Mouse (Mus musculus): ENCODE measurements around the gene Etv6. TPM values are rescaled to one million over a fixed set of nuclear protein-coding genes. Genes with fewer than 3 reads are reported as not detected.

Gene Etv6
- polyA plus RNA-seq, 1 experiment from 2014 or later: 3.5 TPM

- DNase-seq (no peak), ATAC-seq (ENCODE audit: low read depth) (peak; percentile 56)
- Histone ChIP-seq H3K27me3 (no peaks in the 10 kb centered on the region), H3K36me3 (no peaks in the 10 kb centered on the region), H3K4me1 (replicated peaks) (peaks cover 48% of the 10 kb centered on the region), H3K9ac (no peak overlapping the region), H3K4me3 (replicated peaks) (no peak overlapping the region), H3K4me2 (no peak overlapping the region), H3K27ac (peak overlapping the region; percentile 50), H3K9me3 (replicated peaks) (no peaks in the 10 kb centered on the region)
- WGBS (ENCODE audit: insufficient replicate concordance): 27% methylated on average over 15 of the region's 15 CpGs
Measured at GRCm38 (mm10) chr6:134144231-134145130, 109.0 kb downstream of the Etv6 start.

- Histone ChIP-seq H3K4me3 (replicated peaks) (no peak overlapping the region), H3K9ac (no peak overlapping the region), H3K4me2 (no peak overlapping the region), H3K27me3 (no peaks in the 10 kb centered on the region), H3K27ac (no peak overlapping the region), H3K9me3 (replicated peaks) (no peaks in the 10 kb centered on the region), H3K4me1 (replicated peaks) (peaks cover 52% of the 10 kb centered on the region), H3K36me3 (no peaks in the 10 kb centered on the region)
- 62% methylated on average over 22 of the region's 22 CpGs for WGBS (ENCODE audit: insufficient replicate concordance)
- no peak for DNase-seq
- ATAC-seq (ENCODE audit: low read depth): 0 out of 2 replicates have a peak, but pooled peaks have one; percentile 8
Measured at GRCm38 (mm10) chr6:134147596-134148442, 112.3 kb downstream of the Etv6 start.

GRCm38 (mm10) chr6:134148443-134148942 is 113.0 kb downstream of the Etv6 start:
- WGBS (ENCODE audit: insufficient replicate concordance): 77% methylated on average over 7 of the region's 7 CpGs

GRCm38 (mm10) chr6:134149606-134150005 is 114.1 kb downstream of the Etv6 start:
- ATAC-seq (ENCODE audit: low read depth) (no peak), DNase-seq (no peak)
- 85% methylated on average over 7 of the region's 7 CpGs for WGBS (ENCODE audit: insufficient replicate concordance)

More at GRCm38 (mm10) chr6:134148443-134148942, 113.0 kb downstream of the Etv6 start:
- no peaks in the 10 kb centered on the region for H3K27me3 ChIP-seq
- ATAC-seq (ENCODE audit: low read depth) (no peak), DNase-seq (no peak)
- no peak overlapping the region for H3K27ac ChIP-seq
- no peaks in the 10 kb centered on the region for H3K9me3 ChIP-seq (replicated peaks)
- no peak overlapping the region for H3K9ac ChIP-seq
- no peak overlapping the region for H3K4me3 ChIP-seq (replicated peaks)
- no peaks in the 10 kb centered on the region for H3K36me3 ChIP-seq
- peaks cover 51% of the 10 kb centered on the region for H3K4me1 ChIP-seq (replicated peaks)
- no peak overlapping the region for H3K4me2 ChIP-seq

GRCm38 (mm10) chr6:134151022-134151680 is 115.7 kb downstream of the Etv6 start:
- Histone ChIP-seq H3K4me3 (replicated peaks) (no peak overlapping the region), H3K27ac (no peak overlapping the region), H3K36me3 (no peaks in the 10 kb centered on the region), H3K4me2 (no peak overlapping the region), H3K9me3 (replicated peaks) (no peaks in the 10 kb centered on the region), H3K4me1 (replicated peaks) (peaks cover 46% of the 10 kb centered on the region), H3K27me3 (no peaks in the 10 kb centered on the region), H3K9ac (no peak overlapping the region)
- 59% methylated on average over 15 of the region's 15 CpGs for WGBS (ENCODE audit: insufficient replicate concordance)
- DNase-seq (no peak), ATAC-seq (ENCODE audit: low read depth) (no peak)

More at GRCm38 (mm10) chr6:134149606-134150005, 114.1 kb downstream of the Etv6 start:
- Histone ChIP-seq H3K4me3 (replicated peaks) (no peak overlapping the region), H3K36me3 (no peaks in the 10 kb centered on the region), H3K9ac (no peak overlapping the region), H3K4me2 (no peak overlapping the region), H3K4me1 (replicated peaks) (peaks cover 41% of the 10 kb centered on the region), H3K9me3 (replicated peaks) (no peaks in the 10 kb centered on the region), H3K27ac (no peak overlapping the region), H3K27me3 (no peaks in the 10 kb centered on the region)

GRCm38 (mm10) chr6:134151853-134152505 is 116.5 kb downstream of the Etv6 start:
- Histone ChIP-seq H3K4me3 (replicated peaks) (no peak overlapping the region), H3K27me3 (no peaks in the 10 kb centered on the region), H3K9me3 (replicated peaks) (no peaks in the 10 kb centered on the region), H3K4me1 (replicated peaks) (peaks cover 53% of the 10 kb centered on the region), H3K9ac (no peak overlapping the region), H3K4me2 (no peak overlapping the region), H3K27ac (no peak overlapping the region), H3K36me3 (no peaks in the 10 kb centered on the region)
- ATAC-seq (ENCODE audit: low read depth): no peak
- DNase-seq: no peak
- WGBS (ENCODE audit: insufficient replicate concordance): 45% methylated on average over 9 of the region's 9 CpGs

GRCm38 (mm10) chr6:134152539-134152938 is 117.0 kb downstream of the Etv6 start:
- 57% methylated on average over 6 of the region's 6 CpGs for WGBS (ENCODE audit: insufficient replicate concordance)
- Histone ChIP-seq H3K36me3 (no peaks in the 10 kb centered on the region), H3K9me3 (replicated peaks) (no peaks in the 10 kb centered on the region), H3K4me3 (replicated peaks) (no peak overlapping the region), H3K27ac (no peak overlapping the region), H3K9ac (no peak overlapping the region), H3K4me2 (no peak overlapping the region), H3K27me3 (no peaks in the 10 kb centered on the region), H3K4me1 (replicated peaks) (peaks cover 56% of the 10 kb centered on the region)
- ATAC-seq (ENCODE audit: low read depth): 0 out of 2 replicates have a peak, but pooled peaks have one; percentile 15
- DNase-seq: no peak

GRCm38 (mm10) chr6:134154746-134155145 is 119.2 kb downstream of the Etv6 start:
- no peaks in the 10 kb centered on the region for H3K36me3 ChIP-seq
- no peak overlapping the region for H3K27ac ChIP-seq
- DNase-seq: no peak
- no peaks in the 10 kb centered on the region for H3K9me3 ChIP-seq (replicated peaks)
- 80% methylated on average over 8 of the region's 8 CpGs for WGBS (ENCODE audit: insufficient replicate concordance)
- no peak overlapping the region for H3K4me2 ChIP-seq
- no peak overlapping the region for H3K9ac ChIP-seq
- H3K4me3 ChIP-seq (replicated peaks): no peak overlapping the region
- ATAC-seq (ENCODE audit: low read depth): no peak
- H3K27me3 ChIP-seq: no peaks in the 10 kb centered on the region
- H3K4me1 ChIP-seq (replicated peaks): peaks cover 46% of the 10 kb centered on the region

- Histone ChIP-seq H3K4me2 (no peak overlapping the region), H3K4me1 (replicated peaks) (peaks cover 44% of the 10 kb centered on the region), H3K27ac (no peak overlapping the region), H3K36me3 (no peaks in the 10 kb centered on the region), H3K27me3 (no peaks in the 10 kb centered on the region), H3K9me3 (replicated peaks) (no peaks in the 10 kb centered on the region), H3K9ac (no peak overlapping the region), H3K4me3 (replicated peaks) (no peak overlapping the region)
- no peak for DNase-seq
- no peak for ATAC-seq (ENCODE audit: low read depth)
- WGBS (ENCODE audit: insufficient replicate concordance): 46% methylated on average over 8 of the region's 8 CpGs
Measured at GRCm38 (mm10) chr6:134155900-134156623, 120.6 kb downstream of the Etv6 start.

GRCm38 (mm10) chr6:134157533-134158115 is 122.1 kb downstream of the Etv6 start:
- ATAC-seq (ENCODE audit: low read depth): no peak

More at GRCm38 (mm10) chr6:134157533-134158115, 122.1 kb downstream of the Etv6 start:
- Histone ChIP-seq H3K36me3 (0 out of 2 replicates have a peak, but pooled peaks cover 2% of the 10 kb centered on the region), H3K27ac (no peak overlapping the region), H3K9ac (no peak overlapping the region), H3K4me2 (no peak overlapping the region), H3K4me1 (replicated peaks) (peaks cover 30% of the 10 kb centered on the region), H3K27me3 (no peaks in the 10 kb centered on the region), H3K9me3 (replicated peaks) (no peaks in the 10 kb centered on the region), H3K4me3 (replicated peaks) (no peak overlapping the region)
- WGBS (ENCODE audit: insufficient replicate concordance): 79% methylated on average over 6 of the region's 6 CpGs
- no peak for DNase-seq

Measured in liver, embryonic 13.5 days (tissue).